Mouse (Mus musculus) lung, adult 2 months (tissue): ENCODE measurements around the gene Kdm4b.

Source experiments
- CTCF ChIP-seq: fragments of 200-500 bp; IDR thresholded peaks from 2 replicates; pipeline ENCODE4 v1.5.1; 2011; ENCODE audit warnings: mild to moderate bottlenecking, low read length, control low read depth; ENCODE audit not compliant: insufficient read depth
- POLR2A ChIP-seq: fragments of 200-500 bp; IDR thresholded peaks from 2 replicates; pipeline ENCODE4 v1.6.1; 2011; ENCODE audit warnings: low read depth, mild to moderate bottlenecking, control low read depth, low read length, borderline replicate concordance; ENCODE audit errors: extremely low read depth

DNA sequence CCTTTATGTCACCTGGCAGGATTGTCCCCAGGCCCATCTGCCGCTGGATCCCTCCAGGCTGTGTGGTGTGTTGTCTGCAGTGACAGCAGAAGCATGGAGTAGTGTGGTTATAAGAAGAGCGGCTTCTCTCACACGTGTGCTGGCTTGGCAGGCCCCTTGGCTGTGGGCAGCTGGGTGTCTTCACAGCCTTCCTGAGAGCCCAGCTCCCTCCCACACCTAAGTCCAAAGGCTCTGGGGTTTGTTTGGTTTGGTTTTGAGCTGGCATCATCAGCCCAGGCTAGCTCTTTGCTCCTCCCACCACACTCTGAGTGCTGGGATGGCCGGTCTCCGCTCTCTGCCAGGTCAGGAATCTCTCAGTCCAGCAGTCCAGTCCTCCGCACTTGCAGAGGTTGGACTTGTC, 67.4 kb downstream of the Kdm4b start:
- no peak for TF ChIP-seq CTCF
- TF ChIP-seq POLR2A: no peak
